Mouse (Mus musculus) cerebellum, adult 2 months (tissue): ENCODE results near the gene Itpripl2. TPM values are rescaled to one million over a fixed set of nuclear protein-coding genes. Genes with fewer than 3 reads are reported as not detected.

Experiments
- DNase-seq, 2 experiments: peaks; one replicate each; pipeline ENCODE4 v3.0.0; 2021
- H3K27ac ChIP-seq: fragments of 200-500 bp; 2 replicates; pipeline ENCODE4 v1.5.1; 2012; ENCODE audit warnings: low read length, control low read depth, inconsistent platforms; ENCODE audit not compliant: insufficient read depth
- H3K27me3 ChIP-seq: fragments of 200-500 bp; 2 replicates; pipeline ENCODE4 v1.6.1; 2012; ENCODE audit warnings: inconsistent platforms, mild to moderate bottlenecking, low read length, moderate library complexity; ENCODE audit not compliant: control insufficient read depth, insufficient read depth
- H3K4me1 ChIP-seq: fragments of 200-500 bp; 2 replicates; pipeline ENCODE4 v1.6.1; 2011; ENCODE audit warnings: low read length; ENCODE audit not compliant: control insufficient read depth, insufficient read depth
- H3K4me3 ChIP-seq: fragments of 200-500 bp; replicated peaks from 2 replicates; pipeline ENCODE3; 2011; ENCODE audit warnings: mild to moderate bottlenecking, low read depth, low read length, control low read depth; ENCODE audit not compliant: insufficient read depth
- CTCF ChIP-seq: fragments of 200-500 bp; IDR thresholded peaks from 2 replicates; pipeline ENCODE4 v1.5.1; 2011; ENCODE audit warnings: low read depth, mild to moderate bottlenecking, control low read depth, low read length, moderate library complexity, borderline replicate concordance; ENCODE audit not compliant: insufficient read depth
- POLR2A ChIP-seq: fragments of 200-500 bp; IDR thresholded peaks from 2 replicates; pipeline ENCODE4 v1.6.1; 2011; ENCODE audit warnings: low read length, control low read depth, borderline replicate concordance; ENCODE audit not compliant: insufficient read depth
- WGBS: fragments of 180-500 bp; shearing (Covaris S2); methylation state at CpG from one replicate; pipeline ENCODE4 v1.1.7; 2018; 5-methylcytosine and 5-hydroxymethylcytosine counted together
- polyA plus RNA-seq: library from polyadenylated mRNA; depleted of rRNA; stranded (reverse); fragments of >200 nt; gene quantifications from 2 replicates; pipeline ENCODE4 v1.2.3, GENCODE M21; 2012

Itpripl2 gene
- polyA plus RNA-seq, 1 experiment = 1.9 TPM

DNA sequence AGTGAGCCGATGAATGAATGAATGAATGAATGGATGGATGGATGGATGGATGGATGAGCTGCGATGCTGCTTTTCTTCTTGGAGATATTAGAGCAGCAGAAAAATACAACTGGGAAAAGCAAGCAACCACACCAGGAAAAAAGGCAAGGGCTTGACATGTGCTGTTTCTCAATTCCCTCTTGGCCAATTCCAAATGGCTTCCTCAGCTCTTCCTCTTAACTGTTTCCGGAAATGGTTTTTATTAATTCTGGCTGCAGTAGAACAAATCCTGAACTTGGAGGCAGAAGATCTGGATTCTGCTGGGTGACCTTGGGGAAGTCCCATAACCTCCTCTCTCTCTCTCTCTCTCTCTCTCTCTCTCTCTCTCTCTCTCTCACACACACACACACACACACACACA, 23.7 kb downstream of the Itpripl2 start:
- H3K27me3 ChIP-seq = no peaks in the 10 kb centered on the region
- no peak for DNase-seq
- no peak for TF ChIP-seq POLR2A
- TF ChIP-seq CTCF = no peak
- H3K4me1 ChIP-seq = no peaks in the 10 kb centered on the region
- H3K27ac ChIP-seq = no peak overlapping the region
- WGBS = 93% methylated on average over 3 of the region's 3 CpGs
- no peak overlapping the region for H3K4me3 ChIP-seq

DNA sequence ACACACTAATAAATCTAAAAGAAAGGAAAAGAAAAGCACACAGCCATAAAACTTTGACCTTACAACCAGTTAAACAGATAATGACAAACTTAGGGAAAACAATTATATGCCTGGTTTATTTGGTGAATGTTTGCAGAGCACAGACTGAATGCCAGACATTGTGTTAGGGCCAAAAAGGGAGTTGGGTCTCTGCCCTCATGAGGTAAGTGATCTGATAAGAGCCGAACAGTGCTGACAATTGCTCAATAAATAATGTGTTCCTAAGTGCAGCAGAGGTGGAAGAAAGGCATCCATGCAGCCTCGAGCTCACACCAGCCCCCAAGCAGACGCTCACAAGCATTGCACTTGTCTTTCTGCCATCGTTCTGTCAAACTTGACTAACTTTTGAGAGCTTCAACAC, 27.3 kb downstream of the Itpripl2 start:
- no peak for DNase-seq
- TF ChIP-seq POLR2A = no peak
- TF ChIP-seq CTCF = no peak
- Histone ChIP-seq H3K27ac (no peak overlapping the region), H3K4me3 (no peak overlapping the region), H3K27me3 (no peaks in the 10 kb centered on the region), H3K4me1 (no peaks in the 10 kb centered on the region)
- 59% methylated on average over 4 of the region's 4 CpGs for WGBS

DNA sequence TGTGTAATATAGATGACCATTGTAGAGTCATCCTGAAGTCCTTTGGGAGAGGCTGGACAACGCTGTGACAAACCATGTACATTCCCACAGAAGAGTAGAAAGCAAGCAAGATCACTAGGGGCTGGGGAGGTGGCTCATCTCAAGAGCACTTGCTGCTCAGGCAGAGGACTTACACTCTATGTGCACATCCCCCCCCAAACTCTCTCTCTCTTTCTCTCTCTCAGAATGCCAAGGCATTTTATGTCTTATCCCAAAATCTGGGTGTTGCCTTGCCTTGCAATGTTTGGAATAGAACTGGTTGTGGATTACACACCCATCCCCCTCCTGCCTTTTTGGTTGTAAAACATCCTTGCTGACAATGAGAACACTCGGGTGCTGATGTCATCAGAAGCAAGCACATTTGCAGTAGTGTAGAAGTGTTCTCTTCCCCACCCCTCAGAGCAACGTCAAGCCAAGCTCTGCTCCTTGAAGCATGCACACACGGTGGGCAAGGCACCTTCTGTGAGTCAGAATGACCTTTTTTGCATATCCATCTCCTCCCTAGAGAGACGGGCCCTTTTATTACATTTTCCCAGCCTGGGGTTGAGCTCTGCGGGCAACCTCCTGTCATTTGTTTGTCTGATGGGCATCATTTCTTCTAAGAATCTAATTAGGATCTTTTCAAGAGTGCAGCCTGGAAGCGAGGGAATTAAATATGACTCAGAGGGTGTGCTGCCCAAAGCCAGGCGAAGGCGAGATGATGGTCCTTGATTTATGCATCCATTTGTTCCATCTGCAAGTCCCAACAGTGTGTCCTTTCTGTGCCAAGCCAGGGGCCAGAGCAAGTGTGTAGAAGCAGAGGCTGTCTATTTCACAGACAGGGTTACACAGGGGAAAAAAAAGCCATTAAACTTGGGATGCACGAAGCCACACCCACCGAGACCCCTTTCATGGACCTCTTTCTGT, 28.7 kb downstream of the Itpripl2 start:
- Histone ChIP-seq H3K27ac (no peak overlapping the region), H3K4me3 (no peak overlapping the region), H3K4me1 (no peaks in the 10 kb centered on the region), H3K27me3 (no peaks in the 10 kb centered on the region)
- DNase-seq = no peak
- WGBS = 26% methylated on average over 11 of the region's 11 CpGs
- no peak for TF ChIP-seq CTCF
- TF ChIP-seq POLR2A = no peak

DNA sequence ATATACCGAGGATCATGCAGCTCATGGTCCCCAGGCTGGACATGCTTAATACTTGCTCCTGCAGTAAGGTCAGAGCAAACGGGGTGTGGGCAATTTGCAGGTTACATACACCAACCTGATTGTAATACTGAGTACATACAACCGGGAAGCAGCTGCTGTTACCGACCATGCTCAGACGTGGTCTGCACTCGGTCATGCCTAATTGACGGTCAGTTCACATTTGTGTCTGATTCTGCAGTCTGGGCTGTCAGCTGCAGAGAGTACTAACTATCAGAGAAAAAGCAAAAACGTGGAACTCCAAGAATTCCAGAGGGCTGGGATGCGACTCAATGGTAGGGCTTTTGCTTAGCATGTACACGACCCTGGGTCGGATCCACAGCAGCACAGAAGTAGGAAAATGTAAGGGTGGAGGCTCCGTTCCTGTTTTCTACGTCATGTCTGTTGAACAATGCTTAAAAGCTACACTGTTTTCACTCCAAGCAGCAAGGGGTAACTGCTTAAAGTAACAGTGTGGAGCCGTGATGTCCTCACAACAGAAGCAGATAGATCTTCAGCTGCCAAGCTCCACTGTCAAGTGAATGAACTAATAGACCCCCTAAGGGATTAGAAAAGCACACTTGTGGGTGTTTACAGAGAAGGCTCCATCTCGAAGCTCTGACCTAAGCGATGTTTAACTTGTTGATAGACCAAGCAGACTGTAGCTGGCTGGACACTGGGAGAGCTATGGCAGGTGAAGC, 30.2 kb downstream of the Itpripl2 start:
- no peak for DNase-seq
- Histone ChIP-seq H3K4me3 (no peak overlapping the region), H3K4me1 (no peaks in the 10 kb centered on the region), H3K27ac (no peak overlapping the region), H3K27me3 (no peaks in the 10 kb centered on the region)
- WGBS = 22% methylated on average over 16 of the region's 16 CpGs
- TF ChIP-seq CTCF = no peak
- TF ChIP-seq POLR2A = no peak

DNA sequence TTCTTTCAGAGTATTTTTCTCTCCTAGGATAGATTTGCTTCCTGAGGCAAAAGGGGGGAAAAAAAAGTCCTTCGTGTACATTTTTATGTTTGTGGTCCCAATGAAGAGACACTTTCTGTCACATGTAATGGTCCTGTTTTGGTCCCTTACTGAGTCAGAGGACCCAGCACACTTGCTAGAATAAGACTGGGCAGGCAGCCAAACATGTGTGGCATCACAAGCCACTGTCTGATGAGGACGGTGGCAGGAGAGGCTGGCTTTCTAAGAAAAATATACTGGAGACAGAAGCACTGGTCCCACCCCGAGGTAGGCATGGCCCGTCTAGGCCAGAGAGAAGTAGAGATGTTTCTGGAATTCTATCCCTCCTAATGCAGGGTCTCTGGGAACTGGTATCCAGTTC, 38.1 kb downstream of the Itpripl2 start:
- no peak for DNase-seq
- H3K4me3 ChIP-seq = no peak overlapping the region
- TF ChIP-seq CTCF (no peak), POLR2A (no peak)
- WGBS = 46% methylated on average over 4 of the region's 4 CpGs
- H3K4me1 ChIP-seq = no peaks in the 10 kb centered on the region
- no peak overlapping the region for H3K27ac ChIP-seq
- H3K27me3 ChIP-seq = no peaks in the 10 kb centered on the region

DNA sequence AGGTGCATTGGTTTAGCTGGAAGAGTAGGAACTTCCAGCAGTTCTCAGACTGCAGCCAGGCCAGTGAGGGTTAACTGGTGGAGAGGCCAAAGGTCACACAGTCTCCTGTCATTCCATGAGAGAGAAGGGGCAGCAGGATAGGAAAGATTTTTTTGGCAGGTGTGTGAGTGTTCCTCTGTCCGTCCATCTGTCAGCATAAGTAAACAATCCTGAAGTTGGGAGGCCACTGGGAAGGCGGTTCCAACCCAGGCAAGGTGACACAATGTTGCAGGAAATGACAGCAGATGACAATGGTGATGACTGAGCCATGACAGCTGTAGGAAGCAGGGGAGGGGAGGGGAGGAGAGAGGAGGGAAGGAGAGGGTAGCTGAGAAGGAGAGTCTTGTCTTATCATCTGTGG, 38.8 kb downstream of the Itpripl2 start:
- no peak for TF ChIP-seq POLR2A
- TF ChIP-seq CTCF = no peak
- H3K4me1 ChIP-seq = no peaks in the 10 kb centered on the region
- no peak overlapping the region for H3K4me3 ChIP-seq
- peaks cover 2% of the 10 kb centered on the region; the same call in 1 of the 2 replicates for H3K27me3 ChIP-seq
- DNase-seq = no peak
- H3K27ac ChIP-seq = no peak overlapping the region
- 47% methylated on average over 2 of the region's 2 CpGs for WGBS

DNA sequence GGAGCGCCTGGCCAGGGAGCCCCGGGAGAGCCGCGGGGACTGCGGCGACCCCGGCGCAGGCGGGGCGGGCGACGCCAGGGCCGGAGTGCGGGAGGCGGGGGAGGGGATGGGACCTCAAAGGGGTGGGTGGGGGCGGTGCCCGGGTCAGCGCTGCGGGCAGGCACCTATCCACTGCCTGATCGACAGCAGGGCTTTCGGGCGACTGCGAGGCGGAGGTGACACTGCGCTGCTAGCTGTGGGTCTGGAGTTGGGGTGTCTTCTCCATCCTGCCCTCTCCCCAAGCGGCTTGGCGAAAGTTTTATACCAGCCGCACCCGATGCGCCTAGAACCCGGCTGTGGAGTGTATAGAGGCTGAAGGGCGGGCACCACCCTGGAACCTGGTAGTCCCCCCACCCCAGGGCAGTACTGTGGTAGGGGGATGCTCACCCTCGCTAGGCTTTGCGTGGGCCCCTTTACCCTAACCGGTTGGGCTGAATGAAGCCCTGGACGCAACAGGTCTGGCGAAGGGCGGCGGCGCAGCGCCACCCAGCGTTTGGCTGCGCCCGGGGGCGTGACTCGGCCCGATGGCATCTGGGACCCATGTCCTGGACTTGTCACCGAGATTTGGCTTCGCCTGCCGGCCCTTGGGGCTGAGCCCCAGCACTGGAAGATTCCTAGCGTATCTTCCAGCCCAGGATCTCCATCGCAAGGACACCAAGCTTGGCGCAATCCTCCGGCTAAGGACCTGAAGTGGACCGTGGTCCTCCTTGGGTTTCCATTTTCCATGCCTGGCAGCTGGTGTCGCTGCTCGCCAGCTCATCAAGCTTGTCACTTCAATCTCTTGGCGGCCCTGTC, 43.4 kb downstream of the Itpripl2 start, which contains the start of gene Syt17:
Syt17 (minus strand) TSS at position 89 of the 834 bp plus-strand sequence.
- peak; percentile 37 for TF ChIP-seq CTCF
- no peak for TF ChIP-seq POLR2A
- H3K27me3 ChIP-seq = peaks cover 7% of the 10 kb centered on the region; the same call in 1 of the 2 replicates
- 0 out of 2 replicates have a peak, but pooled peaks cover 3% of the 10 kb centered on the region for H3K4me1 ChIP-seq
- DNase-seq = peak; percentile 39 to 58
- no peak within 1 kb of the TSS for H3K27ac ChIP-seq
- H3K4me3 ChIP-seq = peak within 1 kb of the TSS; percentile 47
- WGBS = under 1% methylated on average over 58 of the region's 58 CpGs
